Mouse (Mus musculus): ENCODE results near the gene Hes3. TPM values are rescaled to one million over a fixed set of nuclear protein-coding genes. Genes with fewer than 3 reads are reported as not detected.

Gene Hes3
- polyA plus RNA-seq, 1 experiment from 2014 or later, result 0.43 TPM

GRCm38 (mm10) chr4:152288398-152288945, 3.0 kb downstream of the Hes3 start:
- 34% methylated on average over 18 of the region's 18 CpGs for WGBS
- Histone ChIP-seq H3K4me3 (replicated peaks) (no peak overlapping the region), H3K9me3 (no peaks in the 10 kb centered on the region), H3K9ac (no peak overlapping the region), H3K4me2 (no peak overlapping the region), H3K4me1 (peaks cover 69% of the 10 kb centered on the region), H3K27ac (no peak overlapping the region), H3K36me3 (replicated peaks) (no peaks in the 10 kb centered on the region), H3K27me3 (peaks cover 98% of the 10 kb centered on the region)
- no peak for ATAC-seq (ENCODE audit: low FRiP score)

GRCm38 (mm10) chr4:152287317-152288120, 3.9 kb downstream of the Hes3 start:
- WGBS, result 7% methylated on average over 19 of the region's 19 CpGs
- no peak overlapping the region for H3K4me2 ChIP-seq
- no peaks in the 10 kb centered on the region for H3K36me3 ChIP-seq (replicated peaks)
- H3K9me3 ChIP-seq, result no peaks in the 10 kb centered on the region
- peaks cover 98% of the 10 kb centered on the region for H3K27me3 ChIP-seq
- no peak overlapping the region for H3K27ac ChIP-seq
- H3K4me1 ChIP-seq, result peaks cover 68% of the 10 kb centered on the region
- no peak for ATAC-seq (ENCODE audit: low FRiP score)
- no peak overlapping the region for H3K4me3 ChIP-seq (replicated peaks)
- no peak overlapping the region for H3K9ac ChIP-seq

GRCm38 (mm10) chr4:152286887-152287286, 4.6 kb downstream of the Hes3 start:
- ATAC-seq (ENCODE audit: low FRiP score), result no peak
- H3K9me3 ChIP-seq, result no peaks in the 10 kb centered on the region
- no peak overlapping the region for H3K27ac ChIP-seq
- H3K27me3 ChIP-seq, result peaks cover 98% of the 10 kb centered on the region
- peak overlapping the region; percentile 31; the same call in 1 of the 2 replicates for H3K4me3 ChIP-seq (replicated peaks)
- H3K36me3 ChIP-seq (replicated peaks), result no peaks in the 10 kb centered on the region
- 0 out of 2 replicates have a peak overlapping the region, but pooled peaks have one; percentile 27 for H3K9ac ChIP-seq
- peaks cover 63% of the 10 kb centered on the region for H3K4me1 ChIP-seq
- peak overlapping the region; percentile 61 for H3K4me2 ChIP-seq
- WGBS, result 4% methylated on average over 26 of the region's 26 CpGs

GRCm38 (mm10) chr4:152286183-152286582, 5.3 kb downstream of the Hes3 start:
- ATAC-seq (ENCODE audit: low FRiP score), result no peak
- no peaks in the 10 kb centered on the region for H3K36me3 ChIP-seq (replicated peaks)
- H3K27ac ChIP-seq, result no peak overlapping the region
- under 1% methylated on average over 29 of the region's 32 CpGs for WGBS
- H3K9ac ChIP-seq, result peak overlapping the region; percentile 27
- no peaks in the 10 kb centered on the region for H3K9me3 ChIP-seq
- peak overlapping the region; percentile 61 for H3K4me2 ChIP-seq
- H3K4me3 ChIP-seq (replicated peaks), result peak overlapping the region; percentile 31
- H3K27me3 ChIP-seq, result peaks cover 98% of the 10 kb centered on the region
- H3K4me1 ChIP-seq, result peaks cover 56% of the 10 kb centered on the region

- Histone ChIP-seq H3K27ac (no peak overlapping the region), H3K9me3 (no peaks in the 10 kb centered on the region), H3K4me3 (replicated peaks) (no peak overlapping the region), H3K4me2 (no peak overlapping the region), H3K27me3 (peaks cover 98% of the 10 kb centered on the region), H3K36me3 (replicated peaks) (no peaks in the 10 kb centered on the region), H3K9ac (no peak overlapping the region), H3K4me1 (peaks cover 49% of the 10 kb centered on the region)
- no peak for ATAC-seq (ENCODE audit: low FRiP score)
- 3% methylated on average over 10 of the region's 10 CpGs for WGBS
Observed at GRCm38 (mm10) chr4:152285505-152285904, 6.0 kb downstream of the Hes3 start.

- peak overlapping the region; percentile 40; the same call in 1 of the 2 replicates for H3K9ac ChIP-seq
- peaks cover 95% of the 10 kb centered on the region for H3K27me3 ChIP-seq
- peak overlapping the region; percentile 36 for H3K4me3 ChIP-seq (replicated peaks)
- WGBS, result 5% methylated on average over 63 of the region's 70 CpGs
- peak; percentile 73 for ATAC-seq (ENCODE audit: low FRiP score)
- H3K4me1 ChIP-seq, result peaks cover 37% of the 10 kb centered on the region
- H3K9me3 ChIP-seq, result no peaks in the 10 kb centered on the region
- no peak overlapping the region for H3K27ac ChIP-seq
- H3K4me2 ChIP-seq, result peak overlapping the region; percentile 60
- H3K36me3 ChIP-seq (replicated peaks), result no peaks in the 10 kb centered on the region
Observed at GRCm38 (mm10) chr4:152283186-152283950, 8.1 kb downstream of the Hes3 start.

GRCm38 (mm10) chr4:152282721-152283120, 8.7 kb downstream of the Hes3 start:
- Histone ChIP-seq H3K36me3 (replicated peaks) (no peaks in the 10 kb centered on the region), H3K27me3 (peaks cover 91% of the 10 kb centered on the region), H3K27ac (no peak overlapping the region), H3K4me2 (peak overlapping the region; percentile 60), H3K4me1 (peaks cover 31% of the 10 kb centered on the region), H3K4me3 (replicated peaks) (peak overlapping the region; percentile 36), H3K9me3 (no peaks in the 10 kb centered on the region), H3K9ac (peak overlapping the region; percentile 40; the same call in 1 of the 2 replicates)
- no peak for ATAC-seq (ENCODE audit: low FRiP score)
- 18% methylated on average over 34 of the region's 34 CpGs for WGBS

GRCm38 (mm10) chr4:152281601-152282000, 9.9 kb downstream of the Hes3 start:
- no peak for ATAC-seq (ENCODE audit: low FRiP score)
- H3K9me3 ChIP-seq, result no peaks in the 10 kb centered on the region
- H3K4me3 ChIP-seq (replicated peaks), result no peak overlapping the region
- peaks cover 19% of the 10 kb centered on the region for H3K4me1 ChIP-seq
- no peak overlapping the region for H3K4me2 ChIP-seq
- H3K36me3 ChIP-seq (replicated peaks), result no peaks in the 10 kb centered on the region
- H3K9ac ChIP-seq, result no peak overlapping the region
- 53% methylated on average over 15 of the region's 15 CpGs for WGBS
- peaks cover 85% of the 10 kb centered on the region for H3K27me3 ChIP-seq
- H3K27ac ChIP-seq, result no peak overlapping the region

GRCm38 (mm10) chr4:152278986-152279385, 12.5 kb downstream of the Hes3 start:
- Histone ChIP-seq H3K4me1 (peaks cover 22% of the 10 kb centered on the region), H3K27me3 (peaks cover 85% of the 10 kb centered on the region), H3K36me3 (replicated peaks) (no peaks in the 10 kb centered on the region), H3K4me3 (replicated peaks) (no peak overlapping the region), H3K27ac (no peak overlapping the region), H3K9ac (no peak overlapping the region), H3K9me3 (no peaks in the 10 kb centered on the region), H3K4me2 (no peak overlapping the region)
- WGBS, result 93% methylated on average over 23 of the region's 23 CpGs
- ATAC-seq (ENCODE audit: low FRiP score), result no peak

GRCm38 (mm10) chr4:152277916-152278315, 13.5 kb downstream of the Hes3 start:
- WGBS, result 68% methylated on average over 2 of the region's 2 CpGs
- no peak for ATAC-seq (ENCODE audit: low FRiP score)
- Histone ChIP-seq H3K9ac (no peak overlapping the region), H3K27ac (no peak overlapping the region), H3K4me1 (peaks cover 26% of the 10 kb centered on the region), H3K4me3 (replicated peaks) (no peak overlapping the region), H3K27me3 (peaks cover 85% of the 10 kb centered on the region), H3K9me3 (no peaks in the 10 kb centered on the region), H3K4me2 (no peak overlapping the region), H3K36me3 (replicated peaks) (no peaks in the 10 kb centered on the region)

GRCm38 (mm10) chr4:152276389-152277347, 14.8 kb downstream of the Hes3 start:
- no peaks in the 10 kb centered on the region; the same call in 1 of the 2 replicates for H3K36me3 ChIP-seq (replicated peaks)
- H3K27me3 ChIP-seq, result peaks cover 79% of the 10 kb centered on the region
- ATAC-seq (ENCODE audit: low FRiP score), result no peak
- no peak overlapping the region for H3K9ac ChIP-seq
- no peak overlapping the region for H3K4me2 ChIP-seq
- no peak overlapping the region for H3K27ac ChIP-seq
- no peak overlapping the region for H3K4me3 ChIP-seq (replicated peaks)
- 55% methylated on average over 10 of the region's 10 CpGs for WGBS
- H3K9me3 ChIP-seq, result no peaks in the 10 kb centered on the region
- H3K4me1 ChIP-seq, result peaks cover 32% of the 10 kb centered on the region

All from forebrain, embryonic 12.5 days (tissue).